10 mouse cellular contexts compared by ENCODE assay signal in genomic region chr10:80357336-80357735, GRCm38 (mm10). TPM values are rescaled to one million over a fixed set of nuclear protein-coding genes. Genes with fewer than 3 reads are reported as not detected.
DNase-seq lines count a peak whose midpoint lies in the region; ATAC-seq lines count a peak whose summit lies in the region.
"Had no signal": no experiment of that assay in that cellular context is flagged by ENCODE, and none has a peak within 500 bp of the region (broad histone marks: within the 10 kb centered on the region; RNA-seq: fewer than 3 reads in every experiment).

No protein-coding gene starts in this region.

- ATAC-seq in heart, embryonic 13.5 days (ENCODE audit: extremely low read depth, insufficient number of reproducible peaks, low FRiP score, low TSS enrichment): no peak
- ATAC-seq in limb, embryonic 13.5 days (ENCODE audit: low FRiP score, low read depth): no peak; the same call in 1 of the 2 replicates

- H3K9me3 ChIP-seq in heart, embryonic 13.5 days: no peaks in the 10 kb centered on the region
- no peaks in the 10 kb centered on the region for H3K9me3 ChIP-seq in limb, embryonic 13.5 days

- no peak overlapping the region for H3K4me2 ChIP-seq in heart, embryonic 13.5 days
- peak overlapping the region; percentile 76 for H3K4me2 ChIP-seq in limb, embryonic 13.5 days (replicated peaks)

- peaks cover 91% of the 10 kb centered on the region for H3K27me3 ChIP-seq in heart, embryonic 13.5 days (replicated peaks)
- peaks cover 90% of the 10 kb centered on the region for H3K27me3 ChIP-seq in limb, embryonic 13.5 days

- H3K4me3 ChIP-seq in heart, embryonic 13.5 days: peak overlapping the region; percentile 31; the same call in 1 of the 2 replicates
- peak overlapping the region; percentile 44 for H3K4me3 ChIP-seq in limb, embryonic 13.5 days

- WGBS in heart, embryonic 13.5 days: 40% methylated on average over 7 of the region's 7 CpGs
- 35% methylated on average over 7 of the region's 7 CpGs for WGBS in limb, embryonic 13.5 days

- H3K9ac ChIP-seq in heart, embryonic 13.5 days: no peak overlapping the region; the same call in 1 of the 2 replicates
- no peak overlapping the region for H3K9ac ChIP-seq in limb, embryonic 13.5 days
- H3K9ac ChIP-seq: liver, embryonic 14.5 days had no signal

- H3K36me3 ChIP-seq in heart, embryonic 13.5 days: no peaks in the 10 kb centered on the region
- H3K36me3 ChIP-seq in limb, embryonic 13.5 days: no peaks in the 10 kb centered on the region

- peaks cover 19% of the 10 kb centered on the region for H3K4me1 ChIP-seq in heart, embryonic 13.5 days
- peaks cover 22% of the 10 kb centered on the region for H3K4me1 ChIP-seq in limb, embryonic 13.5 days

- no peak overlapping the region for H3K27ac ChIP-seq in heart, embryonic 13.5 days (replicated peaks)
- H3K27ac ChIP-seq in limb, embryonic 13.5 days: no peak overlapping the region
- H3K27ac ChIP-seq: liver, embryonic 14.5 days had no signal

- DNase-seq in heart, adult 11 months: no peak
- peak; percentile 58 for DNase-seq in right cerebral cortex, adult 18-20 months
- DNase-seq in right cerebral cortex, postnatal 4 days: no peak
- DNase-seq in frontal cortex, adult 2 months (ENCODE audit: extremely low spot score in 1 of 2, low spot score in 1 of 2): no peak
- no peak for DNase-seq in retina, postnatal 1 day
- DNase-seq in frontal cortex, postnatal 25 days (ENCODE audit: low spot score in 2 of 2): no peak
- DNase-seq: gastrocnemius, postnatal 36 days had no signal

RNA-seq across cellular contexts. Expression of gene Plk5, which starts 1.1 kb away (rescaled TPM):
- not detected in 2 replicates for polyA plus RNA-seq in heart, embryonic 13.5 days (2015; fragmentation: Nextera tagmentation; extraction: Ambion mirVana)
- polyA plus RNA-seq in limb, embryonic 13.5 days (2015; fragmentation: Nextera tagmentation; extraction: Ambion mirVana): 1.2 and 2.2 TPM in 2 replicates
- 24.9 and 33.3 TPM in 2 replicates for polyA plus RNA-seq in frontal cortex, adult 2 months (2012; rRNA removed)

RNA-seq across cellular contexts. Expression of gene Adamtsl5, which starts 9.1 kb away (rescaled TPM):
- polyA plus RNA-seq in heart, embryonic 13.5 days (2015; fragmentation: Nextera tagmentation; extraction: Ambion mirVana): 6.5 and 8.3 TPM in 2 replicates
- polyA plus RNA-seq in limb, embryonic 13.5 days (2015; fragmentation: Nextera tagmentation; extraction: Ambion mirVana): 2.0 and 2.4 TPM in 2 replicates
- polyA plus RNA-seq in frontal cortex, adult 2 months (2012; rRNA removed): 5.6 and 7.3 TPM in 2 replicates

RNA-seq across cellular contexts. Expression of gene Reep6, which starts 27.6 kb away (rescaled TPM):
- polyA plus RNA-seq in heart, embryonic 13.5 days (2015; fragmentation: Nextera tagmentation; extraction: Ambion mirVana): 2.6 and 4.4 TPM in 2 replicates
- polyA plus RNA-seq in limb, embryonic 13.5 days (2015; fragmentation: Nextera tagmentation; extraction: Ambion mirVana): 6.1 and 6.3 TPM in 2 replicates
- 4.9 and 6.0 TPM in 2 replicates for polyA plus RNA-seq in frontal cortex, adult 2 months (2012; rRNA removed)

RNA-seq across cellular contexts. Expression of gene Pcsk4, which starts 28.0 kb away (rescaled TPM):
- polyA plus RNA-seq in heart, embryonic 13.5 days (2015; fragmentation: Nextera tagmentation; extraction: Ambion mirVana): 1.8 and 2.1 TPM in 2 replicates
- polyA plus RNA-seq in limb, embryonic 13.5 days (2015; fragmentation: Nextera tagmentation; extraction: Ambion mirVana): 4.8 and 6.5 TPM in 2 replicates
- polyA plus RNA-seq in frontal cortex, adult 2 months (2012; rRNA removed): 9.4 TPM in 2 replicates

RNA-seq across cellular contexts. Expression of gene Mex3d, which starts 30.1 kb away (rescaled TPM):
- 3.8 and 4.5 TPM in 2 replicates for polyA plus RNA-seq in heart, embryonic 13.5 days (2015; fragmentation: Nextera tagmentation; extraction: Ambion mirVana)
- polyA plus RNA-seq in limb, embryonic 13.5 days (2015; fragmentation: Nextera tagmentation; extraction: Ambion mirVana): 9.2 and 9.5 TPM in 2 replicates
- 17.2 and 17.7 TPM in 2 replicates for polyA plus RNA-seq in frontal cortex, adult 2 months (2012; rRNA removed)
